ENCODE assay signal across 14 mouse cellular contexts in the genomic region with DNA sequence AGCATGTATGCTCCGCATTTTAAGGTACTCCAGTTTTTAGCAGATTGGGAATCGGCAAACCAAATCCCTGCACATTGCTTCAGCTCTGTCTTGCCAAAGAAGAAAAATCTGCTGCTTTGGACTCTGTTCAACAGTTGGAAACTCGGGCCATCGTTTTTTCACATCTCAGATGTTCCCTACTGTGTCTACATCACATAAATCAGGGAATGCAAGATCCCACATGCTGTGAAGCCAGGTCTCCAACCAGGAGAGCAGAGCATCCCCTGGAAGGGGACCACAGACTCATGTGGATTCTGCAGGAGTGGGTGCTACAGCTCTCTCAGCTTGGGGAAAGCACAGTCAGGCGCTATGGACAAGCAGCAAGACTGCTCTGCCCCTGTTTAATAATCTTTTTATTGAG. TPM values are rescaled to one million over a fixed set of nuclear protein-coding genes. Genes with fewer than 3 reads are reported as not detected.
DNase-seq lines count a peak whose midpoint lies in the region.
"Had no signal": no experiment of that assay in that cellular context is flagged by ENCODE, and none has a peak within 500 bp of the region (broad histone marks: within the 10 kb centered on the region; RNA-seq: fewer than 3 reads in every experiment).

No protein-coding gene starts in this region.

- H3K27ac ChIP-seq in heart, embryonic 10.5 days: no peak overlapping the region
- H3K27ac ChIP-seq: embryonic facial prominence, embryonic 15.5 days; hindbrain, embryonic 15.5 days; kidney, postnatal 0 days; limb, embryonic 15.5 days; midbrain, embryonic 12.5 days had no signal

- intact Hi-C loops in left cerebral cortex, postnatal 25 days (cut with DNase I): no loop called here

- WGBS in heart, embryonic 10.5 days: 77% methylated on average over 5 of the region's 5 CpGs

- DNase-seq in heart, adult 18-20 months: peak; percentile 12 to 34
- DNase-seq in heart, embryonic 10.5 days (ENCODE audit: low spot score): no peak
- DNase-seq in cerebellum, adult 18-20 months: peak; percentile 10 to 26
- DNase-seq in frontal cortex, postnatal 36 days (ENCODE audit: low spot score in 2 of 2): peak; percentile 43 to 67
- peak; percentile 23 to 75 for DNase-seq in left cerebral cortex, postnatal 25 days (ENCODE audit: low spot score in 2 of 2)
- DNase-seq in adrenal gland, adult 18-20 months (ENCODE audit: low spot score in 2 of 2): no peak
- DNase-seq in natural killer cell, adult 2 months (ENCODE audit: low spot score in 2 of 2): no peak
- no peak for DNase-seq in thymus, postnatal 0 days (ENCODE audit: low spot score)
- DNase-seq: gastrocnemius, postnatal 14 days had no signal

- H3K4me1 ChIP-seq in heart, embryonic 10.5 days: no peaks in the 10 kb centered on the region
- H3K4me1 ChIP-seq: embryonic facial prominence, embryonic 15.5 days; hindbrain, embryonic 15.5 days; midbrain, embryonic 12.5 days had no signal

- H3K4me3 ChIP-seq in heart, embryonic 10.5 days: no peak overlapping the region
- H3K4me3 ChIP-seq: embryonic facial prominence, embryonic 15.5 days; hindbrain, embryonic 15.5 days; limb, embryonic 15.5 days; midbrain, embryonic 12.5 days had no signal

- no peaks in the 10 kb centered on the region for H3K27me3 ChIP-seq in heart, embryonic 10.5 days (ENCODE audit: insufficient read depth, poor library complexity, severe bottlenecking)
- H3K27me3 ChIP-seq: embryonic facial prominence, embryonic 15.5 days; hindbrain, embryonic 15.5 days; limb, embryonic 15.5 days; midbrain, embryonic 12.5 days had no signal

- H3K9me3 ChIP-seq in heart, embryonic 10.5 days: no peaks in the 10 kb centered on the region
- H3K9me3 ChIP-seq: embryonic facial prominence, embryonic 15.5 days; hindbrain, embryonic 15.5 days; limb, embryonic 15.5 days; midbrain, embryonic 12.5 days had no signal

- no peaks in the 10 kb centered on the region for H3K36me3 ChIP-seq in heart, embryonic 10.5 days
- H3K36me3 ChIP-seq: embryonic facial prominence, embryonic 15.5 days; hindbrain, embryonic 15.5 days; limb, embryonic 15.5 days; midbrain, embryonic 12.5 days had no signal

RNA-seq across cellular contexts. Expression of a gene that starts 18.4 kb away (rescaled TPM):
- 1 to 10 TPM; 1.8 to 2.5 TPM for total RNA-seq in heart, adult 18-20 months (2021)
- 21.5 and 23.4 TPM in 2 replicates for polyA plus RNA-seq in heart, embryonic 10.5 days (2016; fragmentation: Nextera tagmentation; extraction: Ambion mirVana)
- total RNA-seq in left cerebral cortex, postnatal 25 days (2021): 10 to 100 TPM; 12.6 to 14.4 TPM
- 100 to 1,000 TPM; 122 to 171 TPM for total RNA-seq in adrenal gland, adult 18-20 months (2021)
- 1.1 and 1.4 TPM in 2 replicates for polyA plus RNA-seq in thymus, postnatal 0 days (2015; fragmentation: Nextera tagmentation; extraction: Ambion mirVana)

Comparison
In these comparisons a context has a peak if more than half of its experiments do, and no peak if none do; other contexts are left out.
1. DNase-seq: peak in heart, adult 18-20 months (2 of 2), cerebellum, adult 18-20 months (2 of 2), frontal cortex, postnatal 36 days (2 of 2) and left cerebral cortex, postnatal 25 days (2 of 2); none in heart, embryonic 10.5 days (single experiment), adrenal gland, adult 18-20 months (0 of 2), natural killer cell, adult 2 months (0 of 2) and thymus, postnatal 0 days (single experiment).
2. RNA of a gene that starts 18.4 kb away (total RNA-seq): 122 to 171 TPM in adrenal gland, adult 18-20 months; 12.6 to 14.4 TPM in left cerebral cortex, postnatal 25 days and 1.8 to 2.5 TPM in heart, adult 18-20 months; every median in the first group is over 4 times any median in the second.